Mouse (Mus musculus) ES-Bruce4 (cell line): ENCODE data around the gene E130114P18Rik. TPM values are rescaled to one million over a fixed set of nuclear protein-coding genes. Genes with fewer than 3 reads are reported as not detected.

Experiments used
- H3K27ac ChIP-seq: 2 replicates; pipeline ENCODE4 v1.5.1; 2012; ENCODE audit warnings: low read length, inconsistent platforms; ENCODE audit not compliant: insufficient read depth
- H3K27me3 ChIP-seq: 2 replicates; pipeline ENCODE4 v1.6.1; 2012; ENCODE audit warnings: mild to moderate bottlenecking, low read length, inconsistent platforms; ENCODE audit not compliant: control insufficient read depth, poor library complexity, insufficient read depth, severe bottlenecking
- H3K36me3 ChIP-seq: 2 replicates; pipeline ENCODE4 v1.6.1; 2012; ENCODE audit warnings: inconsistent platforms, mild to moderate bottlenecking, low read length, moderate library complexity; ENCODE audit not compliant: control insufficient read depth, poor library complexity, insufficient read depth, severe bottlenecking
- H3K4me1 ChIP-seq: one replicate; pipeline ENCODE4 v1.8.1; 2011; ENCODE audit warnings: low read length; ENCODE audit not compliant: control insufficient read depth, insufficient read depth
- H3K4me3 ChIP-seq: 2 replicates; pipeline ENCODE4 v1.5.1; 2011; ENCODE audit warnings: low read depth, mild to moderate bottlenecking, low read length
- H3K9ac ChIP-seq: 2 replicates; pipeline ENCODE4 v1.6.1; 2012; ENCODE audit warnings: low read depth, mild to moderate bottlenecking, inconsistent platforms; ENCODE audit not compliant: poor library complexity, severe bottlenecking
- H3K9me3 ChIP-seq: replicated peaks from 2 replicates; pipeline ENCODE4 v1.6.1; 2012; ENCODE audit warnings: mild to moderate bottlenecking, low read length, inconsistent platforms; ENCODE audit not compliant: control insufficient read depth, poor library complexity, insufficient read depth, severe bottlenecking
- CTCF ChIP-seq: IDR thresholded peaks from one replicate; pipeline ENCODE4 v1.8.1; 2011; ENCODE audit warnings: low read depth, low read length
- EP300 ChIP-seq: IDR thresholded peaks from 2 replicates; pipeline ENCODE4 v1.6.1; 2011; ENCODE audit warnings: low read depth, low read length; ENCODE audit not compliant: insufficient read depth
- POLR2A ChIP-seq: IDR thresholded peaks from one replicate; pipeline ENCODE4 v1.8.1; 2011; ENCODE audit warnings: low read length; ENCODE audit not compliant: insufficient read depth
- polyA plus RNA-seq: library from polyadenylated mRNA; stranded (reverse); fragments of >200 nt; gene quantifications from 2 replicates; pipeline ENCODE4 v1.2.4, GENCODE M21; 2011; ENCODE audit warnings: low read depth; ENCODE audit not compliant: missing spikeins, insufficient read depth, insufficient read length

E130114P18Rik gene
- polyA plus RNA-seq, 1 experiment = not detected

DNA sequence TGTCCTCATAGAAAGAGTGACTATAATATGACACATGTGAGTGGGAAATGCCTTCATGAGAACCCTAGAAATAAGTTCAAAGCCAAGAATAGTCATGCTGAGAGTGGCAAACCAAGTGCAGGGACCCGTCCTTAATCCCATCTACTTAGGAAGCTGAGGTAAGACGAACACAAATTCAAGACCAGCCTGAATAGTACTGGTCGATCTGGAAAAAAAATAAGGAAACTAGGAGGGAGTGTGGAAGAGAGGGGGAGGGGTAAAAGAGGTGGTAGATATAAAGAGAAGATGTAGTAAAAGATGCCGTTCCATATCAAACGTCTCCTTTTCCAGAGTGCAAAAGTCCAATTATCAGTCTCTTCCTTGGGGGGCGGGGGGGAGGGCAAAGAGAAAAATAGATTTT lies 213.7 kb downstream of the E130114P18Rik start:
- TF ChIP-seq CTCF (no peak), EP300 (no peak), POLR2A (no peak)
- H3K9me3 ChIP-seq = no peaks in the 10 kb centered on the region
- H3K4me3 ChIP-seq = no peak overlapping the region
- H3K27me3 ChIP-seq = no peaks in the 10 kb centered on the region
- no peak overlapping the region for H3K9ac ChIP-seq
- H3K36me3 ChIP-seq = no peaks in the 10 kb centered on the region
- H3K4me1 ChIP-seq = no peaks in the 10 kb centered on the region
- H3K27ac ChIP-seq = no peak overlapping the region

GRCm38 (mm10) chr4:97557585-97557984 lies 220.3 kb downstream of the E130114P18Rik start:
- no peaks in the 10 kb centered on the region for H3K27me3 ChIP-seq
- no peak overlapping the region for H3K27ac ChIP-seq
- no peak overlapping the region for H3K4me3 ChIP-seq
- TF ChIP-seq EP300 = no peak
- no peak for TF ChIP-seq POLR2A
- TF ChIP-seq CTCF = no peak
- no peaks in the 10 kb centered on the region for H3K9me3 ChIP-seq
- no peaks in the 10 kb centered on the region for H3K4me1 ChIP-seq
- H3K36me3 ChIP-seq = no peaks in the 10 kb centered on the region
- no peak overlapping the region for H3K9ac ChIP-seq

- H3K9ac ChIP-seq = no peak overlapping the region
- H3K27me3 ChIP-seq = no peaks in the 10 kb centered on the region
- no peak overlapping the region for H3K27ac ChIP-seq
- H3K4me3 ChIP-seq = no peak overlapping the region
- no peaks in the 10 kb centered on the region for H3K9me3 ChIP-seq
- H3K4me1 ChIP-seq = no peaks in the 10 kb centered on the region
- no peak for TF ChIP-seq CTCF
- no peak for TF ChIP-seq EP300
- no peak for TF ChIP-seq POLR2A
- no peaks in the 10 kb centered on the region for H3K36me3 ChIP-seq
Observed at GRCm38 (mm10) chr4:97544016-97544415, 233.9 kb downstream of the E130114P18Rik start.

GRCm38 (mm10) chr4:97532072-97532471 lies 245.8 kb downstream of the E130114P18Rik start:
- no peak overlapping the region for H3K4me3 ChIP-seq
- no peak overlapping the region for H3K27ac ChIP-seq
- no peak overlapping the region for H3K9ac ChIP-seq
- H3K9me3 ChIP-seq = no peaks in the 10 kb centered on the region
- no peaks in the 10 kb centered on the region for H3K4me1 ChIP-seq
- no peaks in the 10 kb centered on the region for H3K36me3 ChIP-seq
- no peak for TF ChIP-seq EP300
- no peak for TF ChIP-seq CTCF
- TF ChIP-seq POLR2A = no peak
- no peaks in the 10 kb centered on the region for H3K27me3 ChIP-seq

DNA sequence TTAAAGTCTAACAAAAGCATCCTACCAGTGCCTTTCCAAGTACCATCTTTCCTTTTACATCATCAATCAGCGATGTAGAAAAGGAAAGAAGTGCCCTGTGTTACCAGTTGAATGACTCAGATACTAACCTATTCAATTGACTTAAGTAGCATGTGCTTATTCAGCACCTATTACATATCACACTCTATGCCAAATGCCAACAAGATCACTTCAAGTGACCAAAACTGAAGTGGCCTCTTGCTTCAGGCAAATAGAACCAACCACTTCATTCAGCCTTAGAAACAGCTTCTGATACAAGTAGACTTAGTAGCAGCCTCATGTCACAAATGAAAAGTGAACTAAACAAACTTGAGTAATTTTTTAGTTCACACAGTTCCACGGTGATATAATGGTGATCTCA lies 249.4 kb downstream of the E130114P18Rik start:
- no peak overlapping the region for H3K4me3 ChIP-seq
- no peak overlapping the region for H3K9ac ChIP-seq
- TF ChIP-seq POLR2A (no peak), CTCF (no peak), EP300 (no peak)
- no peaks in the 10 kb centered on the region for H3K27me3 ChIP-seq
- no peaks in the 10 kb centered on the region for H3K4me1 ChIP-seq
- H3K27ac ChIP-seq = no peak overlapping the region
- no peaks in the 10 kb centered on the region for H3K9me3 ChIP-seq
- no peaks in the 10 kb centered on the region for H3K36me3 ChIP-seq

Other genes starting within 250 kb of the E130114P18Rik start
- gene Nfia, start 5.3 kb downstream of the E130114P18Rik start, polyA plus RNA-seq = 1.4 and 2.0 TPM in 2 replicates